Mouse (Mus musculus): ENCODE results near the gene Wdr6. TPM values are rescaled to one million over a fixed set of nuclear protein-coding genes. Genes with fewer than 3 reads are reported as not detected.

Wdr6 gene
- polyA plus RNA-seq, 1 experiment from 2014 or later, result 82.0 TPM

DNA sequence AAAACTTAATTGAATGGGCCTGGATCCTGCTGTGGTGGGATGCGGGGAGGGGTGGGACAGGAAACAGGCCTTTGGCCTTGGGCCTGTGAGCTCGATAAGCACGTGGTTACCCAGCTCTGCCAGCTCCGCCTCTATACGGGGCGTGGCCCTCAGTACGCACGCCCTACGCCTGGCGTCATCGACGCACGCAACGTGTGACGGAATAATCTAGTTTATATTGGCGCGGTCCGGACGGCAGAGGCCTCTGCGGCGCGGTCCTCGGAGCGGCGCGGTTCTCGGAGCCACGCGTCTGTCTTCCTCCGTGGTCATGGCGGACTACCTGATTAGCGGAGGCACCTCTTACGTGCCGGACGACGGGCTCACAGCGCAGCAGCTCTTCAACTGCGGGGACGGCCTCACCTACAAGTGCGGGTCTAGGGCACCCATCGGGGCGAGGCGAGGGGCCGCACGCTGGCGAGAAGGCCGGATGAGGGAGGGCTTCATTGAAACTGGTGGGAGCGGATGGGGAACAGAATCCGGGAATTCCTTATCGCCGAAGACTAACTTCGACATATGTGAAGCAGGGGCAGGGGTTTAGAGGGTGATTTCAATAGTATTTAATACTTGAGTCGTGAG is 18.2 kb downstream of the Wdr6 start, which contains the start of gene Impdh2:
Gene Impdh2 (plus strand): TSS at position 60 of the 615 bp plus-strand sequence.
- Histone ChIP-seq H3K27me3 (replicated peaks; ENCODE audit: control insufficient read depth, insufficient read depth, low read length) (no peaks in the 10 kb centered on the region), H3K9ac (ENCODE audit: low read length) (peak within 1 kb of the TSS; percentile 55), H3K9me3 (ENCODE audit: control insufficient read depth, low read length) (no peaks in the 10 kb centered on the region), H3K4me3 (ENCODE audit: low read depth, low read length) (peak within 1 kb of the TSS; percentile 48), H3K27ac (ENCODE audit: low read depth) (peak within 1 kb of the TSS; percentile 64; the same call in 1 of the 2 replicates), H3K36me3 (ENCODE audit: control insufficient read depth, insufficient read depth, low read length) (peaks cover 76% of the 10 kb centered on the region), H3K4me2 (ENCODE audit: low read length) (peak within 1 kb of the TSS; percentile 60), H3K4me1 (replicated peaks; ENCODE audit: control insufficient read depth, insufficient read depth, low read length) (peaks cover 10% of the 10 kb centered on the region)
- WGBS, result under 1% methylated on average over 52 of the region's 53 CpGs
- DNase-seq (ENCODE audit: low spot score) (peak; percentile 98), ATAC-seq (replicated peaks; ENCODE audit: low FRiP score, low TSS enrichment, low read depth) (peak; percentile 98)

GRCm38 (mm10) chr9:108559169-108559568 is 19.4 kb downstream of the Wdr6 start:
- Histone ChIP-seq H3K4me1 (replicated peaks; ENCODE audit: control insufficient read depth, insufficient read depth, low read length) (peaks cover 10% of the 10 kb centered on the region), H3K27ac (ENCODE audit: low read depth) (no peak overlapping the region), H3K4me2 (ENCODE audit: low read length) (no peak overlapping the region), H3K36me3 (ENCODE audit: control insufficient read depth, insufficient read depth, low read length) (peaks cover 74% of the 10 kb centered on the region), H3K27me3 (replicated peaks; ENCODE audit: control insufficient read depth, insufficient read depth, low read length) (no peaks in the 10 kb centered on the region), H3K9ac (ENCODE audit: low read length) (no peak overlapping the region), H3K9me3 (ENCODE audit: control insufficient read depth, low read length) (no peaks in the 10 kb centered on the region), H3K4me3 (ENCODE audit: low read depth, low read length) (no peak overlapping the region)
- ATAC-seq (replicated peaks; ENCODE audit: low FRiP score, low TSS enrichment, low read depth) (no peak), DNase-seq (ENCODE audit: low spot score) (no peak)
- WGBS, result 89% methylated on average over 4 of the region's 4 CpGs

GRCm38 (mm10) chr9:108546875-108547274 is 31.7 kb downstream of the Wdr6 start:
- Histone ChIP-seq H3K36me3 (ENCODE audit: control insufficient read depth, insufficient read depth, low read length) (peaks cover 90% of the 10 kb centered on the region), H3K9me3 (ENCODE audit: control insufficient read depth, low read length) (no peaks in the 10 kb centered on the region)

DNA sequence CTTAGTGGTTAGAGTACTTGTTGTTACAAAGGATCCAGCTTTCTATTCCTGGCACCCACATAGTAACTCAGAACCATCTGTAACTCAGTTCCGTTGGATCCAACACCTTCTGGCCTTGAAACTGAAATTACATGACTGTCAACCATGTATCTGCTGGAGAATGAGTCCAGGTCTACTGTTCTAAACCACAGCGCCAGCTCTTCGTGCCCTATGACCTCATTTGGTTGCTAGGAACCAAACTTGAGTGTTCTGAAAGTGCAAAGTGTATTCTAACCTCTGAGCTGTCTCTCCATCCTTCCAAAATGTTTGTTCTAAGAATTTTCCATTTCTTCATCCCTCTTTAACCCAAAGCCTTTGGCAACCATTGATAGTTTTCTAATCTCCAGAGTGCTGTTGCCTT is 32.6 kb downstream of the Wdr6 start:
- H3K27ac ChIP-seq (ENCODE audit: low read depth), result no peak overlapping the region
- H3K9ac ChIP-seq (ENCODE audit: low read length), result no peak overlapping the region
- ATAC-seq (replicated peaks; ENCODE audit: low FRiP score, low TSS enrichment, low read depth) (no peak), DNase-seq (ENCODE audit: low spot score) (no peak)
- H3K36me3 ChIP-seq (ENCODE audit: control insufficient read depth, insufficient read depth, low read length), result peaks cover 92% of the 10 kb centered on the region
- WGBS, result 93% methylated on average over 3 of the region's 3 CpGs
- no peak overlapping the region for H3K4me2 ChIP-seq (ENCODE audit: low read length)
- no peaks in the 10 kb centered on the region for H3K27me3 ChIP-seq (replicated peaks; ENCODE audit: control insufficient read depth, insufficient read depth, low read length)
- H3K4me3 ChIP-seq (ENCODE audit: low read depth, low read length), result no peak overlapping the region
- H3K4me1 ChIP-seq (replicated peaks; ENCODE audit: control insufficient read depth, insufficient read depth, low read length), result no peaks in the 10 kb centered on the region
- no peaks in the 10 kb centered on the region for H3K9me3 ChIP-seq (ENCODE audit: control insufficient read depth, low read length)

More at GRCm38 (mm10) chr9:108546875-108547274, 31.7 kb downstream of the Wdr6 start:
- ATAC-seq (replicated peaks; ENCODE audit: low FRiP score, low TSS enrichment, low read depth) (no peak), DNase-seq (ENCODE audit: low spot score) (no peak)
- no peak overlapping the region for H3K4me3 ChIP-seq (ENCODE audit: low read depth, low read length)
- whole genome bisulfite sequencing, result 96% methylated on average over 1 of the region's 1 CpGs
- H3K4me2 ChIP-seq (ENCODE audit: low read length), result no peak overlapping the region
- H3K9ac ChIP-seq (ENCODE audit: low read length), result no peak overlapping the region
- H3K4me1 ChIP-seq (replicated peaks; ENCODE audit: control insufficient read depth, insufficient read depth, low read length), result no peaks in the 10 kb centered on the region
- H3K27me3 ChIP-seq (replicated peaks; ENCODE audit: control insufficient read depth, insufficient read depth, low read length), result no peaks in the 10 kb centered on the region
- no peak overlapping the region for H3K27ac ChIP-seq (ENCODE audit: low read depth)

DNA sequence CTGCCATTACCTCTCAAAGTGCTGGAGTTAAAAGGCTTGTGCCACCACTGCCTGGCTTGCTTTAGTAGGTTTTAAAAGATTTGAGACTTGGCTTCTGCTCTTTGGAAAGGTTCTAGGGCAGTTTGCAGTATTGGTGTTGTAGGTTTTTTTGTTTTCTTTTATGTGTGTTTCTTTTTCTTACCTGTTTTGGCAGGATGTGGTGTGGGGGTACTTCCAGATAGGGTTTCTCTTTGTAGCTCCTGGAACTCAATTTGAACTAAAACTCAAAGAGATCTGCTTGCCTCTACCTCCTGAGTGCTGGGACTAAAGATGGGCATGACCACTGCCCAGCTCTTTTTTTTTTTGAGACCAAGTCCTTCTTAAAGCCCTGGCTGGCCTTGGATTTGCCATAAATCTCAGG is 37.7 kb downstream of the Wdr6 start:
- Histone ChIP-seq H3K4me3 (ENCODE audit: low read depth, low read length) (no peak overlapping the region), H3K9me3 (ENCODE audit: control insufficient read depth, low read length) (no peaks in the 10 kb centered on the region), H3K27ac (ENCODE audit: low read depth) (no peak overlapping the region), H3K27me3 (replicated peaks; ENCODE audit: control insufficient read depth, insufficient read depth, low read length) (no peaks in the 10 kb centered on the region), H3K4me2 (ENCODE audit: low read length) (no peak overlapping the region), H3K36me3 (ENCODE audit: control insufficient read depth, insufficient read depth, low read length) (peaks cover 93% of the 10 kb centered on the region), H3K4me1 (replicated peaks; ENCODE audit: control insufficient read depth, insufficient read depth, low read length) (no peaks in the 10 kb centered on the region), H3K9ac (ENCODE audit: low read length) (no peak overlapping the region)
- ATAC-seq (replicated peaks; ENCODE audit: low FRiP score, low TSS enrichment, low read depth), result no peak
- DNase-seq (ENCODE audit: low spot score), result no peak

DNA sequence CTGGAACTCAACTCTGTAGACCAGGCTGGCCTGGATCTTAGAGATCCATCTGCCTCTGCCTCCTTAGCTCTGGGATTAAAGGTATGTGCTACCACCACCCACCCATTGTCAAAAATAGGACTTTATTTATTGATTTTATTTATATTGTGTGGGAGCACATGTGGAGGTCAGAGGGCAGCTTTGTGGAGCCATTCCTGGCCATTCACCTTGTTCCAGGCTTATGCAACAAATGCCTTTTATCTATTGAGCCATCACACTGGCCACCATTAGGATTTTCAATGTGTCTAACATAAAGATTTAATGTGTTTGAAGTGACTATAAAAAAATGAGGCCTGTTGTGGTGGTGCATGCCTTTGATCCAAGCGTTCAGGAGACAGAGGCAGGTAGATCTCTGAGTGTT is 47.0 kb downstream of the Wdr6 start:
- ATAC-seq (replicated peaks; ENCODE audit: low FRiP score, low TSS enrichment, low read depth) (no peak), DNase-seq (ENCODE audit: low spot score) (no peak)
- H3K9me3 ChIP-seq (ENCODE audit: control insufficient read depth, low read length), result no peaks in the 10 kb centered on the region
- no peak overlapping the region for H3K4me2 ChIP-seq (ENCODE audit: low read length)
- H3K4me1 ChIP-seq (replicated peaks; ENCODE audit: control insufficient read depth, insufficient read depth, low read length), result no peaks in the 10 kb centered on the region
- no peak overlapping the region for H3K4me3 ChIP-seq (ENCODE audit: low read depth, low read length)
- no peak overlapping the region for H3K9ac ChIP-seq (ENCODE audit: low read length)
- WGBS, result 91% methylated on average over 1 of the region's 1 CpGs
- H3K27ac ChIP-seq (ENCODE audit: low read depth), result no peak overlapping the region
- no peaks in the 10 kb centered on the region for H3K27me3 ChIP-seq (replicated peaks; ENCODE audit: control insufficient read depth, insufficient read depth, low read length)
- H3K36me3 ChIP-seq (ENCODE audit: control insufficient read depth, insufficient read depth, low read length), result peaks cover 91% of the 10 kb centered on the region

DNA sequence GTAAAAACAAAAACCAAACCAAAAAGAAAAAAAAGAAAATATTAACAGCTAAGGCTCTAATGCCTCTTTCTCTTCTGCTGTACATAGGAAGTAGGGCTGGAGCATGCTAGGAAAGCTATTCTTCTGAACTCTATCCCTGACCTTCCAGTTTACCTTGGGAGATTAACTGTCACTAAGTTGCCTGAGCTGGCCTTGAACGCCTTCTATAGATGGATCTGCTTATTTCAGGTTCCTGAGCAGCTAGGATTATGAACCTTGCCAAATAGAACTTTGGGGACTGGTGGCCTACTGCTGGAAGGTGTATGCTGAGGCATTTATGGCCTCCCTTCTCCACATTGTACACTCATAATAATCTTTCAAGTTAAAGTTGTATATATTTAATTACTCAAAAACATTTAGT is 47.6 kb downstream of the Wdr6 start:
- H3K4me2 ChIP-seq (ENCODE audit: low read length), result no peak overlapping the region
- peaks cover 85% of the 10 kb centered on the region for H3K36me3 ChIP-seq (ENCODE audit: control insufficient read depth, insufficient read depth, low read length)
- no peaks in the 10 kb centered on the region for H3K9me3 ChIP-seq (ENCODE audit: control insufficient read depth, low read length)
- DNase-seq (ENCODE audit: low spot score), result no peak
- H3K27ac ChIP-seq (ENCODE audit: low read depth), result no peak overlapping the region
- WGBS, result 96% methylated on average over 1 of the region's 1 CpGs
- H3K4me3 ChIP-seq (ENCODE audit: low read depth, low read length), result no peak overlapping the region
- ATAC-seq (replicated peaks; ENCODE audit: low FRiP score, low TSS enrichment, low read depth), result no peak
- H3K4me1 ChIP-seq (replicated peaks; ENCODE audit: control insufficient read depth, insufficient read depth, low read length), result no peaks in the 10 kb centered on the region
- H3K27me3 ChIP-seq (replicated peaks; ENCODE audit: control insufficient read depth, insufficient read depth, low read length), result no peaks in the 10 kb centered on the region
- no peak overlapping the region for H3K9ac ChIP-seq (ENCODE audit: low read length)

DNA sequence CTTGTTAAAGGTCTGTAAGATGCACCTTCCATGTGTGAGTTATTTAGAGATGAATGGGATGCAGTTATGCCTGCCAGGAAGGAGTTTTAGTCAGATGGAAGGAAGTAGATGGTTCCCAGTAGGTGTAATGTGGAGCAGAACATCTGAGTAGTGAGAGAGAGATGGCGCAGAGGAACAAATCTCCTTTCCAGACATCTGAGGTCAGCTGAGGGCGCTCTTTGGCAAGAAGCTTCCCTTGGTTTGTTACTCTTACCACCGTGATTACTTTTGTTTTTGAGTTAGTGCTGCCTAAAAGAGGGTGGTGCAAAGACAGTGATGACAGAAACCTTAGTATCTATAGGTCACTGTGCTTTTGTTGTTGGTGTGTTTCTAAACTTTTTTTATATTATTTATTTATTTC is 53.1 kb downstream of the Wdr6 start:
- no peak for ATAC-seq (replicated peaks; ENCODE audit: low FRiP score, low TSS enrichment, low read depth)
- H3K9ac ChIP-seq (ENCODE audit: low read length), result no peak overlapping the region
- no peaks in the 10 kb centered on the region for H3K9me3 ChIP-seq (ENCODE audit: control insufficient read depth, low read length)
- no peaks in the 10 kb centered on the region for H3K4me1 ChIP-seq (replicated peaks; ENCODE audit: control insufficient read depth, insufficient read depth, low read length)
- no peak overlapping the region for H3K4me3 ChIP-seq (ENCODE audit: low read depth, low read length)
- peaks cover 40% of the 10 kb centered on the region for H3K36me3 ChIP-seq (ENCODE audit: control insufficient read depth, insufficient read depth, low read length)
- H3K27ac ChIP-seq (ENCODE audit: low read depth), result no peak overlapping the region
- no peaks in the 10 kb centered on the region for H3K27me3 ChIP-seq (replicated peaks; ENCODE audit: control insufficient read depth, insufficient read depth, low read length)
- no peak overlapping the region for H3K4me2 ChIP-seq (ENCODE audit: low read length)
- DNase-seq (ENCODE audit: low spot score), result no peak
- 77% methylated on average over 3 of the region's 3 CpGs for WGBS

DNA sequence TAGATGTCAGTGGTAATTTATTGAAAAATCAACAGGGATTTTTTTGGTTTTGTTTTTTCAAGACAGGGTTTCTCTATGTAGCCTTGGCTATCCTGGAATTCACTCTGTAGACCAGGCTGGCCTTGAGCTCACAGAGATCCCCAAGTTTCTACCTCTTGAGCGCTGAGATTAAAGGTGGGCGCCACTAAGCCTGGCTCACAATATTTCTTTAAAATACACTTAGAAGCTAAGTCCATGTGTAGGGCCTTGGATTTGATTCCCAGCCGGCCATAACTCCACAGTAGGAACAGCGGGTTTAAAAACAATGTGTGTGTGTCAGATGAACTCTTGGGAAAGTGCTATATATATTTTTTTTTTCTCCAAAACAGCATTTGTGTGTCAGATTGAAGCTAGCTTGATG is 55.2 kb downstream of the Wdr6 start:
- no peak for DNase-seq (ENCODE audit: low spot score)
- Histone ChIP-seq H3K27me3 (replicated peaks; ENCODE audit: control insufficient read depth, insufficient read depth, low read length) (no peaks in the 10 kb centered on the region), H3K9ac (ENCODE audit: low read length) (no peak overlapping the region), H3K4me1 (replicated peaks; ENCODE audit: control insufficient read depth, insufficient read depth, low read length) (peaks cover 4% of the 10 kb centered on the region; the same call in 1 of the 2 replicates), H3K4me2 (ENCODE audit: low read length) (no peak overlapping the region), H3K4me3 (ENCODE audit: low read depth, low read length) (no peak overlapping the region), H3K9me3 (ENCODE audit: control insufficient read depth, low read length) (no peaks in the 10 kb centered on the region), H3K36me3 (ENCODE audit: control insufficient read depth, insufficient read depth, low read length) (peaks cover 31% of the 10 kb centered on the region; the same call in 1 of the 2 replicates), H3K27ac (ENCODE audit: low read depth) (no peak overlapping the region)
- 95% methylated on average over 4 of the region's 4 CpGs for WGBS
- no peak for ATAC-seq (replicated peaks; ENCODE audit: low FRiP score, low TSS enrichment, low read depth)

Data from intestine, embryonic 14.5 days (tissue).